Mouse (Mus musculus) embryonic facial prominence, embryonic 10.5 days (tissue): ENCODE measurements at regions not wholly inside any gene's neighbourhood (a gene's known extent, or its start where the extent isn't known, plus 50 kb on each side); places are given as distances from the start of the nearest gene placed in this dataset.
A peak's percentile ranks its signal among the peaks of the same experiment; 100 is the strongest.
"Not testable (repeated sequence)": the region's sequence is repeated elsewhere in the genome, so short reads cannot be mapped to it uniquely, and the experiment has no call there.

ENCODE experiments used
- DNase-seq: peaks from one replicate; pipeline ENCODE4 v3.0.0-alpha.2; 2017; ENCODE audit warnings: low spot score
- H3K27ac ChIP-seq: fragments of 300-500 bp; sonication (generic); replicated peaks from 2 replicates; pipeline ENCODE4 v1.5.1; 2016; ENCODE audit warnings: mild to moderate bottlenecking
- H3K27me3 ChIP-seq: fragments of 300-500 bp; sonication (generic); replicated peaks from 2 replicates; pipeline ENCODE4 v1.6.1; 2016; ENCODE audit warnings: low read depth, mild to moderate bottlenecking; ENCODE audit not compliant: poor library complexity, severe bottlenecking
- H3K36me3 ChIP-seq: fragments of 300-500 bp; sonication (generic); replicated peaks from 2 replicates; pipeline ENCODE4 v1.6.1; 2016; ENCODE audit warnings: mild to moderate bottlenecking, moderate library complexity
- H3K4me1 ChIP-seq: fragments of 300-500 bp; sonication (generic); 2 replicates; pipeline ENCODE4 v1.6.1; 2016
- H3K4me3 ChIP-seq: fragments of 300-500 bp; sonication (generic); 2 replicates; pipeline ENCODE4 v1.5.1; 2016; ENCODE audit warnings: mild to moderate bottlenecking, moderate library complexity
- H3K9me3 ChIP-seq: fragments of 300-500 bp; sonication (generic); 2 replicates; pipeline ENCODE4 v1.6.1; 2016; ENCODE audit warnings: mild to moderate bottlenecking
- whole genome bisulfite sequencing: fragments of 180-500 bp; shearing (Covaris S2); methylation state at CpG from one replicate; pipeline ENCODE4 v1.1.7; 2016; 5-methylcytosine and 5-hydroxymethylcytosine counted together

- Histone ChIP-seq H3K27me3 (no peaks in the 10 kb centered on the region), H3K4me1 (no peaks in the 10 kb centered on the region), H3K36me3 (no peaks in the 10 kb centered on the region), H3K9me3 (no peaks in the 10 kb centered on the region), H3K27ac (no peak overlapping the region), H3K4me3 (no peak overlapping the region)
- DNase-seq, result peak; percentile 5
- 91% methylated on average over 5 of the region's 5 CpGs for WGBS
Observed at GRCm38 (mm10) chr3:37824681-37825080, 100.4 kb upstream of the Gm5148 start.

GRCm38 (mm10) chr3:37819503-37819902, 95.2 kb upstream of the Gm5148 start:
- Histone ChIP-seq H3K4me1 (no peaks in the 10 kb centered on the region), H3K36me3 (no peaks in the 10 kb centered on the region), H3K4me3 (no peak overlapping the region), H3K27ac (no peak overlapping the region), H3K9me3 (no peaks in the 10 kb centered on the region), H3K27me3 (no peaks in the 10 kb centered on the region)
- peak; percentile 3 for DNase-seq
- 92% methylated on average over 3 of the region's 3 CpGs for WGBS

GRCm38 (mm10) chr3:37817434-37817805, 93.1 kb upstream of the Gm5148 start:
- no peak for DNase-seq
- Histone ChIP-seq H3K9me3 (no peaks in the 10 kb centered on the region), H3K27ac (no peak overlapping the region), H3K27me3 (no peaks in the 10 kb centered on the region), H3K36me3 (no peaks in the 10 kb centered on the region), H3K4me3 (no peak overlapping the region), H3K4me1 (no peaks in the 10 kb centered on the region)
- 70% methylated on average over 3 of the region's 3 CpGs for WGBS

GRCm38 (mm10) chr3:37816781-37817433, 92.6 kb upstream of the Gm5148 start:
- 73% methylated on average over 6 of the region's 6 CpGs for WGBS
- H3K36me3 ChIP-seq, result no peaks in the 10 kb centered on the region

GRCm38 (mm10) chr3:37815771-37816170, 91.5 kb upstream of the Gm5148 start:
- no peaks in the 10 kb centered on the region for H3K36me3 ChIP-seq
- DNase-seq, result no peak
- H3K27me3 ChIP-seq, result no peaks in the 10 kb centered on the region
- no peaks in the 10 kb centered on the region for H3K9me3 ChIP-seq
- 95% methylated on average over 6 of the region's 6 CpGs for WGBS
- no peaks in the 10 kb centered on the region for H3K4me1 ChIP-seq
- no peak overlapping the region for H3K27ac ChIP-seq
- no peak overlapping the region for H3K4me3 ChIP-seq

More at GRCm38 (mm10) chr3:37816781-37817433, 92.6 kb upstream of the Gm5148 start:
- H3K4me3 ChIP-seq, result no peak overlapping the region
- H3K4me1 ChIP-seq, result no peaks in the 10 kb centered on the region
- no peaks in the 10 kb centered on the region for H3K9me3 ChIP-seq
- DNase-seq, result peak; percentile 2
- H3K27ac ChIP-seq, result no peak overlapping the region
- no peaks in the 10 kb centered on the region for H3K27me3 ChIP-seq

- WGBS, result 88% methylated on average over 3 of the region's 3 CpGs
- no peak for DNase-seq
- no peaks in the 10 kb centered on the region for H3K36me3 ChIP-seq
- no peaks in the 10 kb centered on the region for H3K27me3 ChIP-seq
- no peak overlapping the region for H3K27ac ChIP-seq
- no peaks in the 10 kb centered on the region for H3K4me1 ChIP-seq
- H3K4me3 ChIP-seq, result no peak overlapping the region
- H3K9me3 ChIP-seq, result peaks cover 10% of the 10 kb centered on the region; the same call in 1 of the 2 replicates
Observed at GRCm38 (mm10) chr3:37812936-37813335, 88.6 kb upstream of the Gm5148 start.

GRCm38 (mm10) chr3:37811429-37811828, 87.1 kb upstream of the Gm5148 start:
- H3K4me3 ChIP-seq, result no peak overlapping the region
- no peaks in the 10 kb centered on the region for H3K4me1 ChIP-seq
- H3K27ac ChIP-seq, result no peak overlapping the region
- no peak for DNase-seq
- no peaks in the 10 kb centered on the region for H3K27me3 ChIP-seq
- no peaks in the 10 kb centered on the region for H3K36me3 ChIP-seq
- H3K9me3 ChIP-seq, result peaks cover 10% of the 10 kb centered on the region; the same call in 1 of the 2 replicates
- 88% methylated on average over 2 of the region's 2 CpGs for WGBS

GRCm38 (mm10) chr3:37810763-37811162, 86.5 kb upstream of the Gm5148 start:
- Histone ChIP-seq H3K4me3 (no peak overlapping the region), H3K27me3 (no peaks in the 10 kb centered on the region), H3K9me3 (peaks cover 10% of the 10 kb centered on the region; the same call in 1 of the 2 replicates), H3K4me1 (peaks cover 1% of the 10 kb centered on the region; the same call in 1 of the 2 replicates), H3K27ac (no peak overlapping the region), H3K36me3 (no peaks in the 10 kb centered on the region)
- DNase-seq, result no peak
- WGBS, result 89% methylated on average over 2 of the region's 2 CpGs

- WGBS, result 65% methylated on average over 6 of the region's 6 CpGs
- peaks cover 4% of the 10 kb centered on the region; the same call in 1 of the 2 replicates for H3K4me1 ChIP-seq
- no peaks in the 10 kb centered on the region for H3K27me3 ChIP-seq
- H3K9me3 ChIP-seq, result peaks cover 10% of the 10 kb centered on the region; the same call in 1 of the 2 replicates
- H3K4me3 ChIP-seq, result no peak overlapping the region
- no peak overlapping the region for H3K27ac ChIP-seq
- DNase-seq, result no peak
- no peaks in the 10 kb centered on the region for H3K36me3 ChIP-seq
Observed at GRCm38 (mm10) chr3:37805805-37806148, 81.5 kb upstream of the Gm5148 start.

GRCm38 (mm10) chr3:37804941-37805804, 80.9 kb upstream of the Gm5148 start:
- Histone ChIP-seq H3K4me1 (peaks cover 4% of the 10 kb centered on the region; the same call in 1 of the 2 replicates), H3K27me3 (no peaks in the 10 kb centered on the region), H3K9me3 (peaks cover 10% of the 10 kb centered on the region; the same call in 1 of the 2 replicates), H3K4me3 (no peak overlapping the region), H3K27ac (no peak overlapping the region), H3K36me3 (no peaks in the 10 kb centered on the region)
- WGBS, result 89% methylated on average over 9 of the region's 9 CpGs
- DNase-seq, result no peak

GRCm38 (mm10) chr3:37804261-37804660, 80.0 kb upstream of the Gm5148 start:
- Histone ChIP-seq H3K4me3 (no peak overlapping the region), H3K36me3 (no peaks in the 10 kb centered on the region), H3K4me1 (peaks cover 4% of the 10 kb centered on the region; the same call in 1 of the 2 replicates), H3K27me3 (no peaks in the 10 kb centered on the region), H3K9me3 (peaks cover 3% of the 10 kb centered on the region; the same call in 1 of the 2 replicates), H3K27ac (no peak overlapping the region)
- no peak for DNase-seq
- WGBS, result 88% methylated on average over 5 of the region's 5 CpGs

GRCm38 (mm10) chr3:37803781-37804180, 79.5 kb upstream of the Gm5148 start:
- H3K27me3 ChIP-seq, H3K4me3 ChIP-seq, H3K36me3 ChIP-seq, H3K9me3 ChIP-seq, H3K4me1 ChIP-seq, DNase-seq, H3K27ac ChIP-seq: not testable (repeated sequence)
- 92% methylated on average over 5 of the region's 5 CpGs for WGBS

GRCm38 (mm10) chr3:37801551-37801950, 77.3 kb upstream of the Gm5148 start:
- peaks cover 4% of the 10 kb centered on the region; the same call in 1 of the 2 replicates for H3K4me1 ChIP-seq
- H3K36me3 ChIP-seq, result no peaks in the 10 kb centered on the region
- H3K4me3 ChIP-seq, result no peak overlapping the region
- WGBS, result 87% methylated on average over 2 of the region's 2 CpGs
- no peaks in the 10 kb centered on the region for H3K9me3 ChIP-seq
- DNase-seq, result no peak
- H3K27ac ChIP-seq, result 0 out of 2 replicates have a peak overlapping the region, but pooled peaks have one; percentile 1
- no peaks in the 10 kb centered on the region for H3K27me3 ChIP-seq
